Mouse (Mus musculus): ENCODE data around the gene Fam78a. TPM values are rescaled to one million over a fixed set of nuclear protein-coding genes. Genes with fewer than 3 reads are reported as not detected.

Fam78a gene
- polyA plus RNA-seq, 1 experiment = not detected

DNA sequence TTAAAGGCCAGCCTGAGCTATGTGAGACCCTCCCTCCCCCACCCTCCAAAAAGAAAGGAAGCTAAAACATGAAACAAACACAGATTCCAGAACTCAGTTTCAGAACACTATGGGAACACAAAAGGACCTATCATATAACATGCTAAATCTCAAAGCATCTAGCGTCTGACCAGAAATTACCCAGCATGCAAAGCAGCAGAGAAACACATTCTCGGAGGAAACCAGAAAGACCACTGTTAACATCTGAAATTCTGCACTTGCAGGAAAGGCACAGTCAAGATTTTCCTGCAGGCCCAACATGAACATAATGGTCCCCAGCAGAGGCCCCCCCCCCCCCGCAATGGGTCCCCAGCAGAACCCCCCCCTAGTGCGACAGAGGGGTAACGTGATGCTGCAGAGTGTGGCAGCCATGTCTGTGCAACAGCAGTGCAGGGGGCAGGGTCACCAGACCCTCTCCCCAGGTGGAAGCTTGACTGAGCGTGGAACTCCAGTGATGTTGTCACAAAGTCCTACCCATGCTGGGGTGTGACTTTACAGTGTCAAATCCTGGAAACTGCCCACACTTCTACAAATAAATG, 24.3 kb downstream of the Fam78a start:
- H3K27me3 ChIP-seq (ENCODE audit: control insufficient read depth, insufficient read depth, insufficient read length) = peaks cover 42% of the 10 kb centered on the region
- no peak overlapping the region for H3K4me3 ChIP-seq (ENCODE audit: insufficient read depth, poor library complexity, severe bottlenecking)
- H3K79me2 ChIP-seq (ENCODE audit: control insufficient read depth, insufficient read depth) = no peaks in the 10 kb centered on the region
- no peaks in the 10 kb centered on the region for H3K79me3 ChIP-seq (ENCODE audit: low read depth)
- no peaks in the 10 kb centered on the region for H3K36me3 ChIP-seq (ENCODE audit: control insufficient read depth, insufficient read depth)
- TF ChIP-seq MYOD1 (IDR thresholded peaks at IDR 0.05; ENCODE audit: control insufficient read depth, insufficient read length, low read depth) (no peak), USF1 (IDR thresholded peaks at IDR 0.05; ENCODE audit: low read depth) (no peak), MAX (IDR thresholded peaks at IDR 0.05) (no peak), MYOG (IDR thresholded peaks at IDR 0.05; ENCODE audit: control insufficient read depth, extremely low read depth, insufficient read length) (no peak), CTCF (IDR thresholded peaks at IDR 0.05; ENCODE audit: control insufficient read depth, insufficient read depth, insufficient read length) (no peak), CEBPB (IDR thresholded peaks at IDR 0.05; ENCODE audit: low read depth) (no peak), FOSL1 (IDR thresholded peaks at IDR 0.05; ENCODE audit: insufficient read depth, low read length, poor library complexity, severe bottlenecking) (no peak)
- H3ac ChIP-seq (ENCODE audit: control insufficient read depth, insufficient read length, low read depth) = no peak overlapping the region

DNA sequence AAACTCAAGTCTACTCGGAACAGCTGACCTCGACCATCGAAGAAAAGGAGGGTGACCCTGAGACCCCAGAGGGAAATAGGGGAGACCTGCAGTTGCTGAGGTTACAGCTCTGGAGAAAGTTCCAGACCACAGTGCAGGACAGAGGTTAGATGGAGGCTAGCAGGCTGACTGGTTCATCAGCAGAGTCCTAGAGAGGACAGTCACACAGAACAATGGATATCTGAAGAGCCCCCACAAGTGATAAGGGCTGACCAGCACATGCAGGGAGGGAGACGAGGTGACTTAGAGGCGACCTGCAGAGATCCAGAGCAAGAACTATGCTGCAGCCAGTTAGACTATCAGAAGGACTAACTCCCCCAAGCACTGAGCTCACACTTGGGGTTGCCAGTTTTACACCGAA, 25.0 kb downstream of the Fam78a start:
- Histone ChIP-seq H3K79me2 (ENCODE audit: control insufficient read depth, insufficient read depth) (no peaks in the 10 kb centered on the region), H3K36me3 (ENCODE audit: control insufficient read depth, insufficient read depth) (no peaks in the 10 kb centered on the region), H3K79me3 (ENCODE audit: low read depth) (no peaks in the 10 kb centered on the region), H3K4me3 (ENCODE audit: insufficient read depth, poor library complexity, severe bottlenecking) (no peak overlapping the region), H3ac (ENCODE audit: control insufficient read depth, insufficient read length, low read depth) (no peak overlapping the region), H3K27me3 (ENCODE audit: control insufficient read depth, insufficient read depth, insufficient read length) (peaks cover 35% of the 10 kb centered on the region)
- TF ChIP-seq FOSL1 (IDR thresholded peaks at IDR 0.05; ENCODE audit: insufficient read depth, low read length, poor library complexity, severe bottlenecking) (no peak), CEBPB (IDR thresholded peaks at IDR 0.05; ENCODE audit: low read depth) (no peak), MYOG (IDR thresholded peaks at IDR 0.05; ENCODE audit: control insufficient read depth, extremely low read depth, insufficient read length) (no peak), MAX (IDR thresholded peaks at IDR 0.05) (no peak), MYOD1 (IDR thresholded peaks at IDR 0.05; ENCODE audit: control insufficient read depth, insufficient read length, low read depth) (no peak), CTCF (IDR thresholded peaks at IDR 0.05; ENCODE audit: control insufficient read depth, insufficient read depth, insufficient read length) (no peak)

DNA sequence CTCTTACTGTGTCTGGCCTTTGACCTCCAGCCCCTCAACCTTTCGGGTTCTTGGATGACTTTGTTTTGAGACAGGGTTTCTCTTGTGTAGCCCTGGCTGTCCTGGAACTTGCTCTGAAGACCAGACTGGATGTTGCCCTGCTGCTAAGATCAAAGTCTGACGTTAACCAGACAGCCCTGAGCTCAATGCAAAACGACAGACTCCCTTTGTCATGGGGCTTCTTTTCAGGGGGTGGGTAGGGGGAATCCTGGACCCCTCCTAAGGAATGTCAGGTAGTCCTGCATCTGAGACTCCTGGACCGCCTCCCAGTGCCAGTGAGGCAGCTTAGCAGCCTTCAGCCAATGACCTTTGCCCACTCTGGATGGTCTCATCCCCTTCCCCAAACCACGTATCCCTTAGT, 25.9 kb downstream of the Fam78a start:
- H3ac ChIP-seq (ENCODE audit: control insufficient read depth, insufficient read length, low read depth) = no peak overlapping the region
- TF ChIP-seq CTCF (IDR thresholded peaks at IDR 0.05; ENCODE audit: control insufficient read depth, insufficient read depth, insufficient read length) (no peak), USF1 (IDR thresholded peaks at IDR 0.05; ENCODE audit: low read depth) (no peak), MAX (IDR thresholded peaks at IDR 0.05) (no peak), FOSL1 (IDR thresholded peaks at IDR 0.05; ENCODE audit: insufficient read depth, low read length, poor library complexity, severe bottlenecking) (no peak), MYOD1 (IDR thresholded peaks at IDR 0.05; ENCODE audit: control insufficient read depth, insufficient read length, low read depth) (no peak), CEBPB (IDR thresholded peaks at IDR 0.05; ENCODE audit: low read depth) (no peak), MYOG (IDR thresholded peaks at IDR 0.05; ENCODE audit: control insufficient read depth, extremely low read depth, insufficient read length) (no peak)

DNA sequence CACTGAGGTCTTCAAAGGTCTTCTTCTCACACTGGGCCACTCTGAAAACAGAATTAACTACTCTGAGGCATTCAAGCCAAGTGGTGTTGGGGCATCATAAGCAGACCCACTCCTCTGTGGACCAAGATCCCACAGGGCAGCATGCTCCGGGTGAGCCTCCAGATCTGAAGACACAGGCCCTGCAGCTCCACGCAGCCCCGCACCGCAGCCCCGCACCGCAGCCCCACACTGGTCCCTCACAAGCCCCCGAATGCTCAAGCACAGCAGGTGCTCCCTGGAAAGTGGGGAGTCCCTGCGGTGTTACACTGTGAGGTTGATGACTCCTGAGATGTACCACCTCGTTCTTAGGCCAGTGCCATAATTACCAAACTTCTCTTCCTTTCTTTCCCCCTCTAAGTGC, 26.4 kb downstream of the Fam78a start:
- Histone ChIP-seq H3K27me3 (ENCODE audit: control insufficient read depth, insufficient read depth, insufficient read length) (peaks cover 22% of the 10 kb centered on the region), H3K36me3 (ENCODE audit: control insufficient read depth, insufficient read depth) (no peaks in the 10 kb centered on the region), H3K79me2 (ENCODE audit: control insufficient read depth, insufficient read depth) (no peaks in the 10 kb centered on the region), H3K4me3 (ENCODE audit: insufficient read depth, poor library complexity, severe bottlenecking) (no peak overlapping the region), H3K79me3 (ENCODE audit: low read depth) (no peaks in the 10 kb centered on the region), H3ac (ENCODE audit: control insufficient read depth, insufficient read length, low read depth) (no peak overlapping the region)
- TF ChIP-seq MYOD1 (IDR thresholded peaks at IDR 0.05; ENCODE audit: control insufficient read depth, insufficient read length, low read depth) (no peak), USF1 (IDR thresholded peaks at IDR 0.05; ENCODE audit: low read depth) (no peak), FOSL1 (IDR thresholded peaks at IDR 0.05; ENCODE audit: insufficient read depth, low read length, poor library complexity, severe bottlenecking) (no peak), CTCF (IDR thresholded peaks at IDR 0.05; ENCODE audit: control insufficient read depth, insufficient read depth, insufficient read length) (no peak), CEBPB (IDR thresholded peaks at IDR 0.05; ENCODE audit: low read depth) (no peak), MYOG (IDR thresholded peaks at IDR 0.05; ENCODE audit: control insufficient read depth, extremely low read depth, insufficient read length) (no peak), MAX (IDR thresholded peaks at IDR 0.05) (no peak)

More for the DNA sequence above, 25.9 kb downstream of the Fam78a start:
- no peak overlapping the region for H3K4me3 ChIP-seq (ENCODE audit: insufficient read depth, poor library complexity, severe bottlenecking)
- no peaks in the 10 kb centered on the region for H3K79me3 ChIP-seq (ENCODE audit: low read depth)
- peaks cover 26% of the 10 kb centered on the region for H3K27me3 ChIP-seq (ENCODE audit: control insufficient read depth, insufficient read depth, insufficient read length)
- no peaks in the 10 kb centered on the region for H3K79me2 ChIP-seq (ENCODE audit: control insufficient read depth, insufficient read depth)
- H3K36me3 ChIP-seq (ENCODE audit: control insufficient read depth, insufficient read depth) = no peaks in the 10 kb centered on the region

DNA sequence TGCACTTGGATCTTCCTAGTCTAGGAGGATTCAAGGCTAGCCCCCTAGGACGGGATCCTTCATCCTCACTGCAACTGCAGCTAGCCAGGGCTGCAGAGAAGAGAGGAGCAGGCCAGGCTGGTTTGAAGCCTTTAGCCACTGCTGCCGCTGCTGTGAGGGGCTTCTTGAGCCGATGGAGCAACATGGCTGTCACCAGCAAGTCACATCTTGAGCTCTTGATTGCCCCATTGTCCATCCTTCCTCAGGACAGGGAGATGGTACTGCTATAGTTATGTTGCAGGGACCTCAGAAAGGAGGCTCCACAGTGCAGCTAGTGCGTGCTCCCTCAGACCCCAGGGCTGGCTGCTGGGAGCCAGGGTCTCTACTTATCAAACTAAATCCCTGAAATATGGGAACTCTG, 26.9 kb downstream of the Fam78a start:
- TF ChIP-seq CTCF (IDR thresholded peaks at IDR 0.05; ENCODE audit: control insufficient read depth, insufficient read depth, insufficient read length) = no peak
- TF ChIP-seq MAX (IDR thresholded peaks at IDR 0.05) = no peak
- no peak for TF ChIP-seq MYOG (IDR thresholded peaks at IDR 0.05; ENCODE audit: control insufficient read depth, extremely low read depth, insufficient read length)
- TF ChIP-seq FOSL1 (IDR thresholded peaks at IDR 0.05; ENCODE audit: insufficient read depth, low read length, poor library complexity, severe bottlenecking) = no peak
- no peak for TF ChIP-seq USF1 (IDR thresholded peaks at IDR 0.05; ENCODE audit: low read depth)
- Histone ChIP-seq H3ac (ENCODE audit: control insufficient read depth, insufficient read length, low read depth) (no peak overlapping the region), H3K27me3 (ENCODE audit: control insufficient read depth, insufficient read depth, insufficient read length) (peaks cover 17% of the 10 kb centered on the region), H3K79me2 (ENCODE audit: control insufficient read depth, insufficient read depth) (no peaks in the 10 kb centered on the region), H3K36me3 (ENCODE audit: control insufficient read depth, insufficient read depth) (no peaks in the 10 kb centered on the region), H3K4me3 (ENCODE audit: insufficient read depth, poor library complexity, severe bottlenecking) (no peak overlapping the region), H3K79me3 (ENCODE audit: low read depth) (no peaks in the 10 kb centered on the region)

DNA sequence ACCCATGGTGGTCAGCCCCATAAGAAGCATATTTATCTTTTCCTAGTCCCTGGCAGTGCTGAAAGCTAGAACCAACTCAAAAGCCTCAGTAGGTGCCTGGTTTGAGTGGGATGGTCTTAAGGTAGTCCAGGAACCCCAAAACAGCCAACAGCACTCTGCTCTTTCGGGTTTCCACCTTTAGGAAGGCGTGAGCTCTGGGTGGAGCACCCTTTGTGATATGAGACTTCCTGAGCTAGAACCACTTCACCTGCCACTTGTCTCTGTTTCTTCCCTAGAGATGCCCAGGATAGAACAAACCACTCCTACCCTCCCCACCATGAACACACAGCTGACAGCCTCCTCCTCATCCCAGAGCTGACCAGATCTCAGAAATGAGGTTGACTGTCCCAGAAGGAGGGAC, 27.3 kb downstream of the Fam78a start:
- H3K79me2 ChIP-seq (ENCODE audit: control insufficient read depth, insufficient read depth) = no peaks in the 10 kb centered on the region
- TF ChIP-seq MAX (IDR thresholded peaks at IDR 0.05) = no peak
- TF ChIP-seq MYOG (IDR thresholded peaks at IDR 0.05; ENCODE audit: control insufficient read depth, extremely low read depth, insufficient read length) = no peak
- no peak for TF ChIP-seq CEBPB (IDR thresholded peaks at IDR 0.05; ENCODE audit: low read depth)
- TF ChIP-seq USF1 (IDR thresholded peaks at IDR 0.05; ENCODE audit: low read depth) = no peak
- H3K27me3 ChIP-seq (ENCODE audit: control insufficient read depth, insufficient read depth, insufficient read length) = peaks cover 16% of the 10 kb centered on the region
- no peak overlapping the region for H3ac ChIP-seq (ENCODE audit: control insufficient read depth, insufficient read length, low read depth)
- no peak overlapping the region for H3K4me3 ChIP-seq (ENCODE audit: insufficient read depth, poor library complexity, severe bottlenecking)
- H3K79me3 ChIP-seq (ENCODE audit: low read depth) = no peaks in the 10 kb centered on the region
- no peaks in the 10 kb centered on the region for H3K36me3 ChIP-seq (ENCODE audit: control insufficient read depth, insufficient read depth)

Data from C2C12 (cell line).